Mouse (Mus musculus): ENCODE measurements around the gene Piwil4. TPM values are rescaled to one million over a fixed set of nuclear protein-coding genes. Genes with fewer than 3 reads are reported as not detected.
"Not testable (repeated sequence)": the region's sequence is repeated elsewhere in the genome, so short reads cannot be mapped to it uniquely, and the experiment has no call there.

Piwil4 gene
- total RNA-seq, 2 experiments from 2014 or later = not detected

DNA sequence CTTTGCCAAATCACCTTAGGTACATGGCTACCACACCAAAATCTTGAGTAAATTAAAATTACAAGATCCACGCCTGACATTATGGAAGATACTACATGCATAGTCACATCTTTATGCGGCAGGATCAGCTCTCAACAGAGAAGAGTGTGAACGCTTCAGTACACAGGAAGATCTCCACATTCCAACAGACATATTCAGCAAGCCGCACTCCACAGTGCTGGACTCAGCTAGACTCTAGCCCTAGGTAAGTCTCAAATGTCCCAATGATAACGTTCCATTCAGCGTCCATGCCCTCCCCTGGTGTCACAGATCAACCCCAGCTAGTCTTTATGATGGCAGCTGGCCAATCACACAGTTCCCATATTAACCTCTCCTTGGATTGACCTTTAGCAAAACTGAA, 14.5 kb downstream of the Piwil4 start:
- no peak for DNase-seq

DNA sequence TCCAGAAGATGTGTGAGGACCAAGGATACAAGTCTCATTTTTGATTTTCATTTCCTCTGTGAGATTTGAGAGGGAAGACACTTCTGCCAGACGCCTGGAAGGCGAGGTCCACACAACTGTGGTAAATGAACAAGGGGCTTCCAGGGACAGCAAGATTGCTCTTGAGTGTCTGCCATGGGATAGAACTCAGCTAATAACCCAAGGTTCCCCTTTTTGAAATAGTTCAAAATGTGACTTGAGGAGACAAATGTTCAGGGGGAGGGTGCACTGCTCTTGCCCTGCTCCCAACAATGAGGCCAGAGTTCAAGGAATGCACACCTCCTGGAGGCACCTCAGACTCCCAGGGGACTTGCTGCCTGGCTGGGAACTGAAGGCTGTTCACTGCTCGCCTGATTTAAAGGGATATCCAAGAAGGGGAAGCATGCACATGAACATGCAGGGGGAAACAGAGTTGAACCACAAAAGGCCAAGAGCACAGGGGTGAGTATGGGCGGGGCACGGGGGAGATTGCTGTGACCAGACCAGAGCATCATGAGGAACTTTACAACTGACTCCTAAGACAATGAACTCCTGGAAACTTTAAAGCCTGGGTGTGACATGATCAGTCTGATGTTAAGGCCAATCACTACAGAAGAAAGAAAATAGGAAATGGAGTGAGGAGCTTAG, 15.6 kb downstream of the Piwil4 start:
- no peak for DNase-seq

DNA sequence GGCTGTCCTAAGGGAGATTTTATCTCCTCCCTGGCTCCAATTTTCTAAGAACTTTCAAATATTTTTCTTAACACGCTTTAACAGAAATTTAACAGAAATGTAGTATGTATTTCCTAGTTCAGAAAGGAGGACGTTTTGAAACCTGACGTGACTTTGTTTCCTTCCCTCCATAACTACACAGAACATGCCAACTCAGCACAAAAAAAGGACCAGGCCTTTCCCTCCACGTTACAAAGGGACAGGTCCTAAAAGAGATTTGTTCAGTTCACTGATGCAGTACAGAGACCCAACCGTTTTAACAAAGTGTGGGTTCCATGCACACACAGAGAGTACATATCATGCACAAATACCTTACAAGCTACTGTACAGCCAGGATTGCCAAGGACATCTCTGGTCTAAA, 18.9 kb downstream of the Piwil4 start:
- no peak for DNase-seq

DNA sequence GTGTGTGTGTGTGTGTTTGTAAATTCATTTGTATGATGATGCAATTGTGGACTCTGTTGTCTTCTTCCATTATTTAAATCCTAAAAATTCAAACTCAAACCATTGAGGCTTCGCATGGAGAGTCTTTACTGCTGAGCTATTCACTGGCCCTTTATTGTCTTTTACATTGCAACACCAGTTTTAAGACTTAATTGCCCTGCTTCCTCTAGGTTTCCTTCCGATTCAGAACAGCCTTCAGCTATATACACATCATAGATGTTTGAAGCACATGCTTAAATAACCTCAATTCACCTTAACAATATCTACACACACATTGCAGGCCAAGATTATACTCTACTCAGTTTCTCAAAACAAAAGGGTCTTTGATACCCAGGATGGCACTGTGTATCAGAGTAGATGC, 20.1 kb downstream of the Piwil4 start:
- no peak for DNase-seq

DNA sequence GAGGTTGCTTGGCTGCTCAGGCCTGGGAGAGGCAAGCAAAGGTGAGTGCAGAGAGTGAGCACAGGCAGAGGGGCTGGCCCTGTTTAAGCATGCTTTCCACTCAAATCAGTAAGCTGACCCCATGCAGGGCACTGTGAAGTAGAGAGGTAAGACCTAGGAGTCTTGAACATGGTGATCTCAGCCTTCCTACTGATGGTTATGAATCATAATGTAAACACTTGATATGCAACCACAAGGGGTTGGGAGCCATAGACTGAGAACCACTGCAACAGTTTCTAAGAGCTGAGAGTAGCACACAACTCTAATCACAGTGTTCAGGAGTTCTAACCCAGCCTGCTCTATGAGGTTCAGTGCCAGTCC, 22.2 kb downstream of the Piwil4 start:
- DNase-seq = no peak

DNA sequence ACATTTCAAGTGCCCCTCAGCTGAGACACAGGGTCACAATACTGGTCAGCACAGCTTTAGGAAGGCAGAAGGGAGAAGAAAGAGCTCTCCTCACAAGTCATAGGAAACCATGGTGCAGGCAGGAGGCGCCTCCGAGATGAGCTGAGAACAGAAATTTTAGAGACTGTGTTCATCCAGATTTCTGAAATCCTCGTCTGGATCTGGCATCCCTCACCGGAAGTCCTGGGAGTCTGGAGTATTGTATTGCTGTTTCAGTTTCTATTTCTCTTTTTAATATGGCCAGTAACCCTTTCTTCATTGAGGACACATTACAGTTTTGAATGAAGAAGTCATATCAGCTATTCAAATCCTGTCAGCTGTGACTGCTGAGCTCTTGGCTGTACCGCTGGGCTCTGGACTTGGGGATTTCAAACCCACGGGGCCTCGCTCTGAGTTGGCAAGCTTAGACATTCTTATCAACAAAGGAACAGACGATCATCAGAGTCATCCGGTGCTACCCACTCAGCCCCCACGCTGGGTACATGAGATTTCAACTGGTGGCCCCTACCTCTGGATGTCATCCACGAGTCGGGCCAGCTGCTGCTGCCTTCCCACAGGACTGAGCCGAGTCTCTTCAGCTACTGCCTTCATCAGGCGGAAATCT, 22.7 kb downstream of the Piwil4 start:
- DNase-seq = no peak

DNA sequence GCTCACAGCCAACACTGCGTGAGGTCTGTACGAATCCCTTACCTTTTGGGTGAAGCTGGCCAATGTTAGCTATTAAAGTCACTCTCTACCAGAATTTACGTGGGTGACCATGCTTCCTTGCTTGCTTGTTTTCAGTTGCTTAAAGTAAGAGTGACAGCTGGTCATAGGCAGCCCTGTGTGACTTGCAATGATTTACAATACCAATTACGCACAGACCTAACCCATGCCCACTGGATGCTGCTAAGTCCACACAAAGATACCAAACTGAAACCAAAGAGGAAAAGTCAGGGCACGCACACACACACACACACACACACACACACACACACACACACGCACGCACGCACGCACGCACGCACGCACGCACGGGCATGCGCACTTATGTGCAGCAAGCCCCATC, 25.3 kb downstream of the Piwil4 start:
- DNase-seq = no peak

DNA sequence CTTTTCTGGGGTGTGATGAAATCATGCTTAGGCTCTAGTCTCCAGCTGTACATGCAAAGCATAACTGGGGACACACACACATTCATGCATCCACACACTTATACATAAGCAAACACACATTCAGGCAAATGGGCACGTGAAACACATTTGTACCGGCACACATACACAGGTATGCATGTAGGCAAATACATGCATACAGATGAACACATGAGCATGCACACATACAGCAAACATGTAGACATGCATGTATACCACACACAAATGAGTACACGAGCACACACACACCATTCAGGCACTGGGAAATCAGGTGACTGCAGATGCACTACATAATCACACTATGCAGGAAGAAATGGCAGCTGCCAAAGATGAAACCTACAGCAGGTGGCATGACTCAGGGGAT, 29.6 kb downstream of the Piwil4 start:
- no peak for DNase-seq

DNA sequence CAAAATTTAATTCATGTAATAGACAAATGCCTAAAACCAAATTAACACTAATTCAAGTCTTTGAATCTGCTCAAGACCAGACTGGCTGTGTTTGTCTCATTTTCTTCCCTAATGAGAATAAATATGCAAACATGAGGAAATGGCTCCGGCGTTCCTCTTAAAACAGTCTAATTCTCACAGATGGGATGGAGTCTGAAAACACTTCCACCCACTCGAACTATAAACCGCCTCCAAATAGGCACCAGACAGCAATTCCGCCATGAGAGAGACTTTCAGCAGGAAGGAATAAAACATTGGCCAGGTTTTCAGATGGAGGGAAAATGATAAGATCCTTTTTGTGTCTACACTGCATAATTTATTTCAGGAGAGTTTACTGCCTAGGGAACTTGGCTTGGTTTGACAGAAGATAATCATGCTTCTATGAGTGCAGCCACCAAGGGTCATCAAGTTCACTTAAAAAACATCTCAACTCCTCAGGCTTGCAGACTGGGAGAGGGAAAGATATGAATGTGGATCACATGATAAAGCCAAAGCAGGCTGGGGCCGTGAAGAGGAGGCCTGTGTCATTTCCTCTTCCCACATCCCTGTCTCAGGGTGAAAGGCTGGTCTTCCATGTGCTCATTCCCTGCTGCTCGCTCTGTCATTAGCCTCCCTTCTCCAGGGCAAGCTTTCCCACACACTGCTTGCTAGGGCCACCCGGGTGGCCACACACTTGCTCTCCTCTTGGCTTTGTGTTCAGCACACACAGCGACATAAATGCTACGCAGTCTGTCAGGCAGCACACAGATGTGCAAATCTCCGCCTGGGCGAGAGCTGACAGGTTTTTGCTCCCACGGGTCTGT, 35.0 kb downstream of the Piwil4 start:
- no peak for DNase-seq

DNA sequence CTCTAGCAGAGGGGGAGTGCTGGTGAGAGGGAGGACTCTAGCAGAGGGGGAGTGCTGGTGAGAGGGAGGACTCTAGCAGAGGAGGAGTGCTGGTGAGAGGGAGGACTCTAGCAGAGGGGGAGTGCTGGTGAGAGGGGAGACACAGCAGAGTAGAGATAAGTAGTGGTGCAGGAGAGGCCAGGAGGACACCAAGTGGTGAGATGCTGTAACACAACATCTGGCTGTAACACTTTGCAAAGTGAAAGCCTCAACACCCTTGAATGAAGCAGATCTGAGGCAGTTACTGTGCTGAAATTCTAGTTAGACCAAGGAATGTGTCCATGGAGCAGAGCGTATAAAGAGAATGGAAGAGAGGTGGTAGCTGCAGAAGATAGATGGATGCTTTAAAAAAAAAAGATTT, 39.7 kb downstream of the Piwil4 start:
- DNase-seq = not testable (repeated sequence)

DNA sequence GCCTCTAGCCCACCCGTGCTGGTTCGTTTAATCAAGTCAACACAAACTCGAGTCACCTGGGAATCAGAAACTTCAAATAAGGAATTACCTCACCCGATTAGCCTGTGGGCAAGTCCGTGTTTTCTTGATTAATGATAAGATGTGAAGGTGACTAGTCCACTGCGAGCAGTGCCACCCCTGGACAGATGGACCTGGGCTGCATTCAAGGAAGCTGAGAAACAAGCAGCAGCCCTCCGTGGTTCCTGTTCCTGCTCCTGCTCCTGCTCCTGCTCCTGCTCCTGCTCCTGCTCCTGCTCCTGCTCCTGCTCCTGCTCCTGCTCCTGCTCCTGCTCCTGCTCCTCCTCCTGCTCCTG, 41.3 kb downstream of the Piwil4 start:
- DNase-seq = no peak

DNA sequence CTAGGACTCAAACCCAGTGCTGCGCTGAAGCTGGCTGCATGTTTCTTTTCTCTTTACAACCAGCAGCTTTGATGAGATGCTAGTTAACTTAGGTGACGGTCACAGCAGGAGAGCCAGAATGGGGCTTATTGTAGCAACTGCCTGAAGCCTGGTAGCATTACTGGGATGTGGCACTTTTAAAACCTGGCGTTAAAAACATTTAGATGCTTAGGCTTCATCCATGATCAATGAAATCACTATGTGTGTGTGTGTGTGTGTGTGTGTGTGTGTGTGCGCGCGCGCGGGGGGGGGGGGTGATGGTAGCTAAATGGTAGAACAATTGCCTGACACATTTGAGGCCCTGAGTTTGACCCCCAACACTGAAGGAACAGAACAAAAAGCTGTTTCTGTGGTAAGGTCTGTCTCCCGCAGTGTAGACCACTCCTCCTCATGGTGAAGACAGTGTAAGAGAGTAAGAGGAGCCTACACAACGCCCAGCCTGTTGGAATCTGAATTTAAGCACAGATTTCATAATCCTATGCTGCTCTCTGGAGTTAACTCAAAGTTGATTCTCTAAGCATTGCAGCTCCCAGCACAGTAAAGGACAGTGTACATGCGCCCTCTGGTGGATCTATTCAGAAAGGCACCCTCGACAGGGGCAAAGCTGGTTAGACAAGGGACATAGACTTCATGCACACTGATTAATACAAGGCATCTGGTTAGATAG, 41.8 kb downstream of the Piwil4 start:
- peak; percentile 71 for DNase-seq

DNA sequence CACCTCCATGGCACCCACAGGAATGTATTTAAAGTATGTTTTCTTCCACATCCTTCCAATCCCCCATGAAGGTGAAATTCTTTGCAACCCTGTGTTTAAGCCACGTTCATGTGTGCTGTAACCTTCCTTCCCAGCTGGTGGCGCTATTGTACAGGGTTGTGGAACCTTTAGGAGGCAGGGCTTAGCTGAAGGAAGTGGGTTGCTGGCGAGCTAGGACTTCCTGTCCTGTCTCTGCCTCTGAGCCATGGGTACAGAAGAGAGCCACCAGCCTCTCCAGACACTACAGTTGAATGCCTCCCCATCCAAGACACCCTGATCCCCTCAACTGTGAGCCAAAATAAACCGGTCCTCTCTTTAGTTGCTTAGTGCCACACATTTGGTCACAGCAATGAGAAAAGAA, 42.6 kb downstream of the Piwil4 start:
- no peak for DNase-seq

DNA sequence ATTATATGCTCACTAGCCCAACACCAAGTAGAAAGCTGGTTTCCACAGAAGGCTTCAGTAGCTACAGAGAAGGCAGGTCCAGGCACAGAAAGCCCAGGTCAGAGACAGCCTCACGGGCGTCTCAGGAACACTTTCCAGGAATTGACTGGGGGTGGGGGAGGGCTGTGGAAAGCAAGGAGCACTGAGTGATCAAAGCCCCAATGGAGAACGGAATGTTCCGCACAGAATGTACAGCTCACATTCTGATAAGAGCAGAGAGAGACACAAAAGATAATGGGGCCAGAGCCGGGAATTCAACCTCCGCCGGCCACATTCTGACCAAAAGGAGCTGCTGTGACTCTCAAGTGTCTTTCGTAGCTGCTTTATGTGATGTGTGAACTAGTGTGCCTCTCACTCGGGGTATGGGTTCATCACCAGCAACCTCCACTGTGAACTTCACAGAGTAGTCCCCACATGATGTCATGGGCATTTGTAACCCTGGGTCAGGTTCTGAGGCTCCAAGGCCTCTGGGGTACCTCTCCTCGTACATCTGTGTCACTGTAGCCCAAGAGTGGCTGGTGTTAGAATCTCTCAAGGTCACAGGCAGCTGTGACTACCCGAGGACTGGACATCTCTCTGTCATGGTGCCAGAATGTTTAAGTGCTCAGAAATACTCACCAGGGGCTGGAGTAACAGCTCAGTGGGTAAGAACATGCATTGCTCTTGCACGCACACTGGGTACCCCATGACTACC, 51.0 kb downstream of the Piwil4 start:
- DNase-seq = no peak

DNA sequence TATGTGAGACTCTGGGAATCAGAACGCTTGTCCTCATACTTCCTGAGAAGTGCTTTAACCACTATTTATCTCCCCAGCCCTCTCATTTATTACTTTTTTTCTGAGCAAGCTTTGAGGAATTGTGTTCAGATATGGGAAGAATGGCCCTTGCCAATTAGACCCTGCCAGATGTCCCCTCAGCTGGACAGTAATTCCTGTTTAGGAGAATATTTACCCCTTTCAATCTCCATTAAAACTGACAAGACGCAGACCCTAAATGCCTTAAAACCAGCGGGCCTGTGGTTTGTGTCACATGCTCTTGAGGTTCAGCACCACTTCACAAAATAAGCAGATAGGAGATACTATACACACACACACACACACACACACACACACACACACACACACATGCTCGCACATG, 56.2 kb downstream of the Piwil4 start:
- no peak for DNase-seq

DNA sequence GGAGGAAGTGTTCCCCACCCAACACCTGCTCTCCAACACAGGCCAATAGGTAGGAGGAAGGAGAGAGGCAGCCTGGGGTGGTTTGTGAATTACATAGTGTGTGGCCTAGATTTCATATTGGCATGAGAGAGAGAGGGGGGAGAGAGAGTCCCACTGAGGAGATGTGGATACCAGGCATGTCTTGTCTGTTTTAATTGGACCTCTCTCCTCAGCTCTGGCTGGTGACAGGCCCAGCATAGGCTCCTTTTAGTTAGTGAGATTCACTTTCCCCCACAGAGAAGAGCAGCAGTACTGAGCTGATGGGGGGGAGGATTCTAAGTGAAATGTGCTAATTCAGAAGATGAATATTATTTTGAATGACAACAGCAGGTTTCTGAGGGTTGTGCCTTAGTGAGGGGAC, 57.8 kb downstream of the Piwil4 start:
- no peak for DNase-seq

DNA sequence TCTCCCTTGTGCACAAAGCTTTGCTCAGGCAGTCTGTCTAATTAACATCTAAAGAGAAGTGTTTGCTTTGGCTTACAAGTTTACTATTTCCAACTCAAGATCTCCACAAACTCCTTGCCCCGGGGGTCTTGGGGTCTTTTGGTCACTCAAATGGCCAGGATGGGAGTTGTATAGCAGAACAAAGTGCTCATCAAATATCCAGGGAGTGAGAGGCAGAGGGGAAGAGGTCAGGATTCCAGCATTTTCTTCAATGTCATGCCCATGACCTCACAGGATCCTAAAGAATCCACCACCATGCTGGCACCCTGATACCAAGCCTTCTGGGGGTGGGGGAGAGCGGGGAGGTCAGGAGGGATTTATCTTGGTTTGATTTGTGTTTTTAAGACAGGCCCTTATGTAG, 59.9 kb downstream of the Piwil4 start:
- no peak for DNase-seq

DNA sequence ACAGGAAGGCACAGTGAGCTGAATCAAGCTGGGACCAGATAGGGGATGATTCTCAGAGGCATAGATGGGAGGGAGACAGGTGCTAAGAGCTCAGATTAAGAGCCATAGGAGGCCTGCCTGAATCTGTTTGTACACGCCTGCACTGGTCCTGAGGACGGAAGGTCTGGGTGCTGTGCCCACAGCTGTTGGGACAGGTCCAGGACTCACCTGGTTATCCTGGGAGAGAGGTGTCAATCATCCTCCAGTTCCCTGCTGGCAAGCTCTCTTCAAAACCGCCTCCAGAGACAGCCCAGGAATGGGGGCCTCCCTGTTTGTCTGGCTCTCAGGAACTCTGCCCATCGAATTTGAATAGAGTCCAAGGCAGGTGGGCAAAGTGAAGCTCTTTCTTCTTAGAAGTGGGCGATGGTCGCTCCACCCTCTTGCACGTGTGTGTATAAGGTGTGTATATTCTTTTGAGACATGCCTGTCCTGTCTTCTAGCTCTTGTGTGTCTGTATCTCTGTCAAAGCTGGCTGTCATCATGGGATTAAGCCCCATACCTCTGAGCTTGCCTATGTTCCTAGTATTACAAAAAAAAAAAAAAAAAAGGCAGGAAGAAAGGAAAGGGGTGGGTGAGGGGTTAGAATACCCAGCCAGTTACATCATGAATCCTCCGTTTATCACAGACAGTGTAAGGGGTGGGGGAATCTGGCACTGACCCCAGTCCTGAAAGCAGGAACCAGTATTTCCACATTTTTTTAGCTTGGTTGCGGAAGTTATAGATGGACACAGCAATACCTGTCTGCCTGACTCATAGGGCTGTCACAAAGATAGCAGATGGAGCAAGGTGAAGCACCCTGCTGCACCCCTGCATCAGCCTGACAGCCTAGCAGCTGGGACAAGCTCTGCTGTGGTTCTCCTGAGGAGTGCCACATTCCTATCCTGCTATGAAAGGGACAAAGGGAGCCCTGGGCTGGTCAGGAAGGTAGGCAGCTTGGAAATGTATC, 64.5 kb downstream of the Piwil4 start:
- DNase-seq = no peak

DNA sequence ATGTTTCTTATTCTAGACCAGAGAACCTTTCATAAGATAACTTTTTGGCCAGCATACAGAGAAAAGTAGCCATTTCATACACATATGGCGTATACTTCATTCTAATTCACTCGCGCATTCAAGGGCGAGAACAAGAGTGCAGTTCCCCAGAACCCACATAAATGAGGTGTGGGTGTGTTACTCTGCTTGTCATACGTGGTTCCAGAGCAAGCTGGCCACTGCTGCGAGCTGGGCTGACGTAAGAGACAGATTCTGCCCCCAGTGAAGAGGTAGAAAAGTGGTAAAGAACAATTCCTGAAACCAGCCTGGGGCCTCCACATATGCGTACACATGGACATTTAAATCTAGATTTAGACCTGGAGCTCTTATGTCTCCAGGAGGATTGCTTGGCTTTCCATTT, 66.0 kb downstream of the Piwil4 start:
- DNase-seq = no peak

DNA sequence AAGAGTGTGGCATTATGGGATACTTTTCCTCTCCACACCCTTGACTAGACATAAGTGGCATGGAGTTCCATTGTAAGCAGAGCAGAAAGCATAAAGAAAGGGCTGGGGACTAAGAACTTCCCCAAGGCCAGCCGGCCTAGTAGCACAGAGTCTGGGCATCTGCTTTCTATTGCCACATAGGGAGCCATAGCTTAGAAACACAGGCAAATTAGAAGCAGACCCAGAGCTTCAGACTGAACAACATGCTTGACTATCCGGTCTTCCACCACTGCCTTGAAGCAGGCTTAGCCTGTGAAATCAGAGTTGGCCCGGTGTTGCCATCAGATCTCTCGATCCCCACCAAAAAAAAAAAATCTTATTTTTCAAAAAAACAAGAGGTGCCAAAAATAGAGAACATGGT, 67.4 kb downstream of the Piwil4 start:
- DNase-seq = no peak

DNA sequence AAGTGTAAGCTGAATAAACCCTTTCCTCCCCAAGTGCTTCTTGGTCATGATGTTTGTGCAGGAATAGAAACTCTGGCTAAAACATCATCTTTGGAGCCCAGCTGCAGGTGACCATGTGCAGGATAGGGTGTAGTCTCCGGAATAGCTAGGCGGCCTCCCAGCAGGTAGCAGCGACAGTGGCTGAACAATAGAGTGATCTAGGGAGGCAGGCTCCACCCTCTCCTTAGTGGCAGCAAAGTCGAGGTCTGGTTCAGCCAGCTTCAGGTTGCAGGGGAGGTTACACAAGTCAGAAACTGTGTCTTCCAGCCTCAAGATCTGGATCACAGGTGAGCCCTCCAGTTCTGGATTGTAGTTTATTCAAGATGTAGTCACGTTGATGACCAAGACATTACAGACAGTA, 68.6 kb downstream of the Piwil4 start:
- DNase-seq = not testable (repeated sequence)

All from gastrocnemius, postnatal 25 days (tissue).